Mouse (Mus musculus): ENCODE measurements around the gene Pidd1.
A peak's percentile ranks its signal among the peaks of the same experiment; 100 is the strongest.

The Pidd1 gene

GRCm38 (mm10) chr7:141435856-141436522 lies 7.8 kb downstream of the Pidd1 start:
- peak in 1 of 2 experiments; percentile 62 for DNase-seq (ENCODE audit: low spot score in 2 of 2)

GRCm38 (mm10) chr7:141435129-141435855 lies 8.5 kb downstream of the Pidd1 start:
- DNase-seq (ENCODE audit: low spot score in 2 of 2), result peak; percentile 71 to 80

GRCm38 (mm10) chr7:141434464-141434863 lies 9.4 kb downstream of the Pidd1 start:
- DNase-seq (ENCODE audit: low spot score in 2 of 2), result peak in 1 of 2 experiments; percentile 62

- peak in 1 of 2 experiments; percentile 64 for DNase-seq (ENCODE audit: low spot score in 2 of 2)
Measured at GRCm38 (mm10) chr7:141433517-141434400, 10.1 kb downstream of the Pidd1 start.

- no peak for DNase-seq (ENCODE audit: low spot score in 2 of 2)
Measured at GRCm38 (mm10) chr7:141432741-141433516, 10.9 kb downstream of the Pidd1 start.

GRCm38 (mm10) chr7:141432186-141432611 lies 11.6 kb downstream of the Pidd1 start:
- peak in 1 of 2 experiments; percentile 60 for DNase-seq (ENCODE audit: low spot score in 2 of 2)

- DNase-seq (ENCODE audit: low spot score in 2 of 2), result peak in 1 of 2 experiments; percentile 67
Measured at GRCm38 (mm10) chr7:141431434-141432185, 12.2 kb downstream of the Pidd1 start.

GRCm38 (mm10) chr7:141430585-141431240 lies 13.1 kb downstream of the Pidd1 start:
- no peak for DNase-seq (ENCODE audit: low spot score in 2 of 2)

GRCm38 (mm10) chr7:141429840-141430584 lies 13.8 kb downstream of the Pidd1 start:
- DNase-seq (ENCODE audit: low spot score in 2 of 2), result no peak

GRCm38 (mm10) chr7:141429310-141429709 lies 14.5 kb downstream of the Pidd1 start, which contains the start of gene Cend1:
Cend1 (minus strand) TSS chr7:141429491.
- DNase-seq (ENCODE audit: low spot score in 2 of 2), result peak; percentile 18 to 65

GRCm38 (mm10) chr7:141428701-141429100 lies 15.1 kb downstream of the Pidd1 start:
- no peak for DNase-seq (ENCODE audit: low spot score in 2 of 2)

- peak in 1 of 2 experiments; percentile 11 for DNase-seq (ENCODE audit: low spot score in 2 of 2)
Measured at GRCm38 (mm10) chr7:141426948-141427730, 16.7 kb downstream of the Pidd1 start.

GRCm38 (mm10) chr7:141423811-141424210 lies 20.0 kb downstream of the Pidd1 start:
- DNase-seq (ENCODE audit: low spot score in 2 of 2), result no peak

- no peak for DNase-seq (ENCODE audit: low spot score in 2 of 2)
Measured at GRCm38 (mm10) chr7:141420030-141420702, 23.7 kb downstream of the Pidd1 start.

GRCm38 (mm10) chr7:141418970-141419369 lies 24.9 kb downstream of the Pidd1 start:
- DNase-seq (ENCODE audit: low spot score in 2 of 2), result peak; percentile 39 to 67

- DNase-seq (ENCODE audit: low spot score in 2 of 2), result peak in 1 of 2 experiments; percentile 11
Measured at GRCm38 (mm10) chr7:141417731-141418681, 25.8 kb downstream of the Pidd1 start.

All from spleen, postnatal 4 days (tissue).